Mouse (Mus musculus) naive thymus-derived CD4-positive, alpha-beta T cell, adult 5 months (primary cell): Measurements from ENCODE around the gene Vinac1. TPM values are rescaled to one million over a fixed set of nuclear protein-coding genes. Genes with fewer than 3 reads are reported as not detected.

ENCODE experiments used
- polyA plus RNA-seq: library from polyadenylated mRNA; unstranded; fragments of 100-300 nt; shearing (Covaris generic); gene quantifications from one replicate; pipeline ENCODE4 v1.2.1, GENCODE M21; 2017

Vinac1 gene
- polyA plus RNA-seq: 0.07 TPM

GRCm38 (mm10) chr2:129047811-129048210 lies at the start of gene Vinac1:
Gene Vinac1 (minus strand): TSS chr2:129048172.

GRCm38 (mm10) chr2:129065437-129066282 lies 17.7 kb upstream of the Vinac1 start, which contains the start of gene Ttl:
Gene Ttl (plus strand): TSS chr2:129065942.

Other genes starting within 250 kb of the Vinac1 start
- 43.0 TPM for gene Tmem87b, start 230.1 kb downstream of the Vinac1 start, polyA plus RNA-seq
- not detected for gene Fbln7, start 185.2 kb downstream of the Vinac1 start, polyA plus RNA-seq
- gene Zc3h8, start 104.1 kb downstream of the Vinac1 start, polyA plus RNA-seq: 13.0 TPM
- gene Zc3h6, start 80.8 kb downstream of the Vinac1 start, polyA plus RNA-seq: 5.4 TPM
- gene Gm10762, start 80.4 kb downstream of the Vinac1 start, polyA plus RNA-seq: 7.7 TPM
- 5.9 TPM for gene Ttl, start 17.8 kb upstream of the Vinac1 start, polyA plus RNA-seq
- gene Polr1b, start 52.8 kb upstream of the Vinac1 start, polyA plus RNA-seq: 30.8 TPM
- 11.6 TPM for gene Chchd5, start 81.5 kb upstream of the Vinac1 start, polyA plus RNA-seq
- gene Slc20a1, start 150.6 kb upstream of the Vinac1 start, polyA plus RNA-seq: 138 TPM
- gene Ckap2l, start 249.0 kb upstream of the Vinac1 start, polyA plus RNA-seq: 0.44 TPM